Mouse (Mus musculus) testis, adult 2 months (tissue): ENCODE results near the gene Vkorc1.

Experiments used
- CTCF ChIP-seq: fragments of 200-500 bp; IDR thresholded peaks from 2 replicates; pipeline ENCODE4 v1.5.1; 2012; ENCODE audit warnings: low read depth, mild to moderate bottlenecking, inconsistent platforms, low read length, moderate library complexity; ENCODE audit not compliant: control insufficient read depth, insufficient read depth, insufficient replicate concordance
- POLR2A ChIP-seq: fragments of 200-500 bp; IDR thresholded peaks from 2 replicates; pipeline ENCODE4 v1.6.1; 2012; ENCODE audit warnings: low read depth, mild to moderate bottlenecking, inconsistent platforms, low read length, moderate library complexity; ENCODE audit not compliant: control insufficient read depth

DNA sequence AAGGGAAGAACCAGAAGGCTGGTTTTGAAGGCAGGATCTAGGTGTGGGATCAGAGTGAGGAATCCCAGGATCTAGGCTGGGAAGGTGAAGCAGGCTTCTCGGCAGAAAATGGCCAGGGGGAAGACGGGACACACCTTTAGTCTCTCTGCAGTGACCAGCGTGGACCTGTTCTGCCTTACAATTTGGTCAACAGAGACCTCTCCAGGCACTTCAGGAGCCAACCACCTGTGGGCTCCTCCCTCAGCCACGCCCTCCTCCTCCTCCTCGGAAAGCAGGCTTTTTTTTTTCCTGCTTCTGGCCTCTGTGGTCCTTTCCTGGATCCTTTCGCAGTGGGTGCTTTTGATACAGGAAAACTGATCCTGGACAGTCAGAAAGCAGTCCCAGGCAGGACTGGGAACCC lies 34.5 kb upstream of the Vkorc1 start, which contains the start of gene Prss8:
- TF ChIP-seq CTCF (no peak), POLR2A (no peak)
